Mouse (Mus musculus) urinary bladder, postnatal 25 days (tissue): ENCODE measurements around the gene Pcsk6.

Experiments
- DNase-seq: peaks from one replicate; pipeline ENCODE4 v3.0.0; 2022; ENCODE audit warnings: low spot score

Pcsk6 gene

GRCm38 (mm10) chr7:65940988-65941387, 79.5 kb downstream of the Pcsk6 start:
- no peak for DNase-seq

- no peak for DNase-seq
These were observed 83.9 kb downstream of the Pcsk6 start for GRCm38 (mm10) chr7:65945342-65945993.

DNA sequence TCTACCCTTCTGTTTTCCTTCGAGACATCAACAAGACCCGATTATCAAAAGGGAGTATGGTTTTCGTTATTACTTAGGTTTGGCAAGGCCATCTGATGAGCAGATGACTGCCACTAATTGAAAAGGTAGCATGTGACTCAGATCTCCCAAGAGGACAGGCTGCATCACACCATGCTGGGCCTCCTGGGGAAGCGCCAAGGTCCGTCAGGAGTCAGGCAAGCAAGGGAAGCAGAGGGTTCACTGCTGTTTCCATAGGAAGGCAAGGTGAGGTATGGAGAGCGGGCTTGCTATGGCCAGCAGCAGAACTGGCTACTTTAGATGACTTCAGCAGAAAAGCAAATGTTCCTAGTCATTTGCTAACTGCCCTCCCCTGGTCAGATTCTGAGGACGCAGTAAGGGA, 84.9 kb downstream of the Pcsk6 start:
- DNase-seq: no peak

GRCm38 (mm10) chr7:65948891-65949290, 87.4 kb downstream of the Pcsk6 start:
- no peak for DNase-seq

GRCm38 (mm10) chr7:65954583-65954982, 93.0 kb downstream of the Pcsk6 start:
- DNase-seq: no peak

DNA sequence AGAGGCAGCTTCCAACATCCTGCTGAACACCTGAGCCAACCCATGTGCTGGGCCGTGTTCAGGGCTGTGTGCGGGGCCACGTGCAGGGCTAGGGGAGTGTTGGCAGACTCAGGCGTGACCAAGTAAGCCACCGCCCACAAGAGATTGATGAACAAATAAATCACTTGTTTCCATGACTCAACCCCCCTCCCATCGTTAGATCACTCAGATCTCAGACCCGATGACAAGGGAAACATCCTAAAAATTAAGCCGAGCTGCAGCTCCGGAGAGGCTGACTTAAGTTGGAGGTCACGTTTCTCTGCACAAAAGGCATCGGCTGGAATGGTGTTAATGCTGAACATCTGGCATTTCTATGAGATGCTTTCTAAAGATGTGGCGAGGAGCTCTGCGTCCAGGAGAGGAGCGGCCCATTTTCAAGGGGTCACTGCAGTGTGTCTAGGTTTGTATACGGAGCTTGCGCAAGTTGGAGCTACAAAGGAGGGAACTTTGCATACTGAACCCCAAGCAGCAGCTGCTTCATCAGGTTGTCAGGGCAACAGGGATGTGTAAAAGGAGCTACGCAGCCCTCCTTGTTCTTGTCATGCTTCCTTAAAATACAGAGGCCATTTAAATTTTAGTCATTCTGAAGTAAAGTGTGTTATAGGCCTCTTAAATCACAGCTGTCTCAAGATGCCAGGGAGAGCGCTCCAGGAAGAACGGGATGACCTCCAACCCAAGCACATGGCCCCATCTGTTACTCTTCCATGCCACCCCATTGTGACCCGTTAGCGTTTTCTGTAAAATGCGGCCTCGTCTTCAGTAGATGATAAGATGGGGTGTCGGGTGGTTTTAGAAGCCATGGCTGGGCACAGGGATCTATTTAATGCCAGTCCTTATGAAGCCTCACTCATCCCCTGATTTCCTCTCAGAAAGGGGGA, 94.0 kb downstream of the Pcsk6 start:
- DNase-seq: no peak

DNA sequence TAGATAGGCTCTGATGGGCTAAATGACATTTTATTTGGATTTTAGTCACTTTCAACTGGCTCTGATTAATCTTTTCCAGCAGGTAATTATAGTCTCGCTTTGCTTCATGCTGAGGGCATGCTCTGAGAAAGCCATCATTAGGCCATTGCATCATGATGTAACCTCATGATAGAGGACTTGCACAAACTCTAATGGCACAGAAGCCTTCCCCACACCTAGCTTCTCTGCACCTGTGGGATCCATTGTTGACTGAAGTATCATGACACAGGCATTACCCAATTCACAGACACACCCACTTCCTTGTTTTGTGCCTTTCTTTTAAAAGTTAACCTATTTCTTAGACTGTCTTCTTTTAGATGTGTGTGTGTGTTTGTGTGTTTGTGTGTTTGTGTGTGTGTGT, 95.7 kb downstream of the Pcsk6 start:
- no peak for DNase-seq

GRCm38 (mm10) chr7:65958105-65958504, 96.6 kb downstream of the Pcsk6 start:
- DNase-seq: no peak

- DNase-seq: no peak
These were observed 97.8 kb downstream of the Pcsk6 start for GRCm38 (mm10) chr7:65959221-65959924.

DNA sequence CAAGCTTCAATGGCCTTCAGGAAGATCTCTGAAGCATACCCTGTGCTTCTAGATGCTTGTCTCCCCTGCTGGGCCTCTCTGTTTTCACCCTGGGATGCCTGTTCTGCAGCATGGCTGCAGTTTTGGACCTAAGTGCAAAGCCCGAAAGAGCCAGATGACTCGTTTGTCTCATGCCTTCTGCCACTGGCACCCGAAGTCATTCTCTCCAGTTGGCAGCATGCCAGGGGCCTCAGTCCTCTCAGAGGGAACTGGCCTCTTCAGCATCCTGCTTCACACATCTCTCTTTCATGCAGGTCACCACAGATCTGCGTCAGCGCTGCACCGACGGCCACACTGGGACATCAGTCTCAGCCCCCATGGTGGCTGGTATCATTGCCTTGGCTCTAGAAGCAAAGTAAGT, 101.1 kb downstream of the Pcsk6 start:
- no peak for DNase-seq

GRCm38 (mm10) chr7:65964398-65964797, 102.9 kb downstream of the Pcsk6 start:
- no peak for DNase-seq

- DNase-seq: no peak
These were observed 109.8 kb downstream of the Pcsk6 start for GRCm38 (mm10) chr7:65971301-65971700.

DNA sequence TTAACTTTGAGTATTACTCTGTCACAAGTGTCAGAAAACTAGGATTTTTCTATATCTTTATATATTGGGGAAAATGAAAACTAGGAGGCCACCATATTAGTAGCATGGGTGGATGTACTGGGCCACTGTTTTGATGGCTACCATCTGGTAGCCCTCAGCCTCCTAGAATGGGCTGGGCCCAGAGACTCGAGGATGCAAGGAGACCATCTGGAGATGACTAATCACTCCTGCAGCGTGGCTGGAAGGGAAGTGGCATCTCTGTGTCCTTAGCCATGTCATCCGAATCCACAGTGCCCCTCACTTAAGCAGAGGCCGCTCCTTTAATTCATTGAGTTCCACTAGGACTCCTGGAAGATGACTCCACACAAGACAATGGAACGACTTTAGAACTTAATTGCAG, 115.8 kb downstream of the Pcsk6 start:
- no peak for DNase-seq

DNA sequence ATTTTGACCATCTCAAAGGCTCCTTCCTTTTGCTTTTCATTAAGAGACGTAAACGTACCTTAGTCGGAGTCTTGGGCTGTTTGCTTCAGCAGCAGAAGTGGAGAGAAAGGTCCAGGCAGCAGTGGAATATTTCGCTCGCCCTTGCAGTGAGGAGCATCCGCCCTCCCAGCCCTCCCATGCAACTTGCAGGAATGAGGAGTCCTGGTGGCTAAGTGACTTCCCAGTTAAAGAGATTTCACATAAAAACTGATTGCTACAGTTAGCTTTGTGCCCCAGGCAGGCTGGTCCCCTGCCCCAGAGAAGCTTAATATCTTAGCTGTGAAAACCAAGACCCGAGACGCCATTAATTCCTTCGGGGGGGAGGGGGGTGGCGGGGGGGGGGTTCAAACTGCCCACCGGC, 116.4 kb downstream of the Pcsk6 start:
- DNase-seq: no peak

- no peak for DNase-seq
These were observed 117.7 kb downstream of the Pcsk6 start for GRCm38 (mm10) chr7:65978996-65979823.

DNA sequence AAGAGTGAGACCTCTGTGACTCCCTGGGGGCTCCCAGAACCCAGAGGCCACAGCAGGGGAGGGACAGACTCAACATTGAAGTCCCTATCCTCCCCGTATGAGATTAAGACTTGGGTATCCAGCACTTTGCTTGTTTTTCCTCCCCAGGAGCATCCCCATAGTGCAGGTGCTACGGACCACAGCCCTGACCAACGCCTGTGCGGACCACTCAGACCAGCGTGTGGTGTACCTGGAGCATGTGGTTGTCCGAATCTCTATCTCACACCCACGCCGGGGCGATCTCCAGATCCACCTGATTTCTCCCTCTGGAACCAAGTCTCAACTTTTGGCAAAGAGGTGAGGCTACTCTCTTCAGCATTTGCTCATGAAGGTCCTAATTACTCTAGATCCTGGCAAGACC, 118.5 kb downstream of the Pcsk6 start:
- DNase-seq: no peak

- DNase-seq: no peak
These were observed 120.5 kb downstream of the Pcsk6 start for GRCm38 (mm10) chr7:65982057-65982456.

GRCm38 (mm10) chr7:65988249-65988648, 126.7 kb downstream of the Pcsk6 start:
- no peak for DNase-seq

GRCm38 (mm10) chr7:65988709-65989108, 127.2 kb downstream of the Pcsk6 start:
- DNase-seq: no peak

- no peak for DNase-seq
These were observed 130.8 kb downstream of the Pcsk6 start for GRCm38 (mm10) chr7:65992329-65992728.

GRCm38 (mm10) chr7:65993410-65993809, 131.9 kb downstream of the Pcsk6 start:
- DNase-seq: no peak
